Mouse (Mus musculus) left cerebral cortex, adult 11 months (tissue): ENCODE data around the gene Smtnl1.
"Not testable (repeated sequence)": the region's sequence is repeated elsewhere in the genome, so short reads cannot be mapped to it uniquely, and the experiment has no call there.

ENCODE experiments used
- DNase-seq: peaks from one replicate; pipeline ENCODE4 v3.0.0; 2022; ENCODE audit warnings: low spot score

The Smtnl1 gene

GRCm38 (mm10) chr2:84838593-84838949 is 16.1 kb upstream of the Smtnl1 start, which contains the start of gene Slc43a1:
Slc43a1 (plus strand) TSS chr2:84838850.
- DNase-seq: no peak

- no peak for DNase-seq
Observed at GRCm38 (mm10) chr2:84837817-84838592, 15.6 kb upstream of the Smtnl1 start.

- no peak for DNase-seq
Observed at GRCm38 (mm10) chr2:84837107-84837506, 14.7 kb upstream of the Smtnl1 start.

- DNase-seq: peak; percentile 75
Observed at GRCm38 (mm10) chr2:84831666-84832391, 9.4 kb upstream of the Smtnl1 start.

GRCm38 (mm10) chr2:84827283-84827920 is 5.0 kb upstream of the Smtnl1 start:
- no peak for DNase-seq

GRCm38 (mm10) chr2:84826488-84827282 is 4.2 kb upstream of the Smtnl1 start, which contains the start of gene Timm10:
Timm10 (plus strand) TSS chr2:84826997.
- DNase-seq: peak; percentile 89

- DNase-seq: no peak
Observed at GRCm38 (mm10) chr2:84823237-84823636, 785 bp upstream of the Smtnl1 start.

GRCm38 (mm10) chr2:84819861-84820260 is 2.6 kb downstream of the Smtnl1 start:
- no peak for DNase-seq

- no peak for DNase-seq
Observed at GRCm38 (mm10) chr2:84812676-84813075, 9.8 kb downstream of the Smtnl1 start.

GRCm38 (mm10) chr2:84811880-84812279 is 10.6 kb downstream of the Smtnl1 start:
- DNase-seq: no peak

GRCm38 (mm10) chr2:84810886-84811577 is 11.4 kb downstream of the Smtnl1 start:
- DNase-seq: peak; percentile 82

- DNase-seq: no peak
Observed at GRCm38 (mm10) chr2:84810526-84810885, 11.9 kb downstream of the Smtnl1 start.

- DNase-seq: no peak
Observed at GRCm38 (mm10) chr2:84809330-84809729, 13.1 kb downstream of the Smtnl1 start.

- no peak for DNase-seq
Observed at GRCm38 (mm10) chr2:84806546-84806945, 15.9 kb downstream of the Smtnl1 start.

GRCm38 (mm10) chr2:84803963-84804362 is 18.5 kb downstream of the Smtnl1 start:
- DNase-seq: no peak

GRCm38 (mm10) chr2:84801223-84801622 is 21.2 kb downstream of the Smtnl1 start:
- DNase-seq: not testable (repeated sequence)

GRCm38 (mm10) chr2:84800304-84800703 is 22.1 kb downstream of the Smtnl1 start:
- DNase-seq: no peak

GRCm38 (mm10) chr2:84799041-84799561 is 23.4 kb downstream of the Smtnl1 start:
- DNase-seq: peak; percentile 62

GRCm38 (mm10) chr2:84798493-84798921 is 23.9 kb downstream of the Smtnl1 start, which contains the start of gene Ube2l6:
Ube2l6 (plus strand) TSS chr2:84798828.
- DNase-seq: peak; percentile 24

- DNase-seq: peak; percentile 78
Observed at GRCm38 (mm10) chr2:84797833-84798492, 24.5 kb downstream of the Smtnl1 start.
